Mouse (Mus musculus): ENCODE measurements around the gene Atp5j2. TPM values are rescaled to one million over a fixed set of nuclear protein-coding genes. Genes with fewer than 3 reads are reported as not detected.
A peak's percentile ranks its signal among the peaks of the same experiment; 100 is the strongest.

Gene Atp5j2
- polyA plus RNA-seq, 1 experiment from 2014 or later = 654 TPM

DNA sequence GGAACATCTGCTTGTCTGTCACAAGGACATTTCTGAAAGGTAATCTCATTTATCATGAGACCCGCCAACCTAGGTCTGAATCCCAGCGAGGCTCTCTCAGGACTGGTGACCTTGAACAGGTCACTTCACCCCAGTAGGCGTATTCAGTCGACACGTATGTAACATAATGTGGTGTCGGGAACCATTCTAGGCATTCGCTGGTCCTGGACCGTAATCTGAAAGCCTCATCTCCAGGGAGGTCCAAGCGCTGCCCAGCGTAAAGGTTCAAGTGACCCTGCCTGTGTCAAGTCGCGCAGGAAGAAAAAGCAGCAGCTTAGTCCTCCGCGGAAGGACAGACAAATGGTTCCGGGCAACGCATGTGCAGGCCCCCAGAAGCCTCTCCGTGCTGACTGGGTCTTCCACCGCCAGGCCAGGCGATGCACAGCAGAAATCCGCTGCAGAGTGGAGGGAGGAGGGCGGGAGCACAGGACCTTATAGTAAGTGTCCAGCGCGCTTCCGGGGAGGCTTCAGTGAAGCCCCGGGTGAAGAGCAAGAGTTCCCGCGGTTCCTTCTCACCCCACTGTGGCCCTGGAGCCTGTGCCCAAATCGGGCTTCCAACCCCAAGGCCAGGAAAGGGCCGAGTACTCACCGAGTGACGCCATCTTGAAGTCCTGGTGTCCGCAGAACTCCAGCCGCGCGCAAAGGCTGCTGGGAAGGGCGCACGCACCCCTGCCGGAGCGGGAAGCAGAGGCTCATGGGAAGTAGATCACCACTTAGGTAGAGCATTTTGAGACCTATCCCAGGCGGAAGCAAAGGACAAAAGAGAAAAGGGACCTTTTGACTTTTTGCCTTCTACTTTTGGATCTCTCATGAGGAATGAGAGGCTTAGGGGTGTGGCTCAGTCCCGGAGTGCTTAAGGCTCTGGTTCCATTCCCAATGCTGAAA is 725 bp downstream of the Atp5j2 start:
- H3K36me3 ChIP-seq (ENCODE audit: control insufficient read depth, insufficient read depth, low read length) = peaks cover 34% of the 10 kb centered on the region
- peak overlapping the region; percentile 74 for H3K4me2 ChIP-seq (replicated peaks; ENCODE audit: low read depth, low read length)
- WGBS = under 1% methylated on average over 41 of the region's 41 CpGs
- peak overlapping the region; percentile 57 for H3K9ac ChIP-seq (replicated peaks; ENCODE audit: low read depth, low read length)
- H3K4me3 ChIP-seq (ENCODE audit: low read depth, low read length) = peak overlapping the region; percentile 64
- H3K27me3 ChIP-seq (ENCODE audit: control insufficient read depth, insufficient read depth, low read length) = no peaks in the 10 kb centered on the region
- peak; percentile 92 for ATAC-seq (ENCODE audit: insufficient number of reproducible peaks, insufficient read depth, low FRiP score, low read depth)
- H3K27ac ChIP-seq (ENCODE audit: low read length) = peak overlapping the region; percentile 58
- H3K4me1 ChIP-seq (ENCODE audit: control insufficient read depth, insufficient read depth, low read length) = peaks cover 11% of the 10 kb centered on the region
- H3K9me3 ChIP-seq (ENCODE audit: control insufficient read depth, low read depth, low read length) = no peaks in the 10 kb centered on the region

DNA sequence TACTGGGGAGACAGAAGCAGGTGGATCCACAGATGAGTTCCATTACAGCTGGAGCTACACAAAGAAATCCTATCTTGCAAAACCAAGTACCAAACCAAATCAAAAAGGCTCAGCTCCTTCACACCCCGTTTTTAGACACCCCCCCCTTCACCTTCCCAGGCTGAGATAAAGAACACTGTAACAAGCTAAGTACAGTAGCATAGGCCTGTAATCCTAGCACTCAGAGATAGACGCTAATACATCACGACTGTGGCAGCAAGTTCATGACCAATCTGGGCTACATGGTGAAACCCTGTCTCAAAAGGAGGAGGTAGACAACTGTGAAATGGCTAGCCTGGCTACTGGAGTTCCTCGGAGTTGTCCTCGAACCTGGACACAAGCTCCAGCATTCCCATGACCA is 1.5 kb downstream of the Atp5j2 start:
- 44% methylated on average over 5 of the region's 5 CpGs for WGBS

DNA sequence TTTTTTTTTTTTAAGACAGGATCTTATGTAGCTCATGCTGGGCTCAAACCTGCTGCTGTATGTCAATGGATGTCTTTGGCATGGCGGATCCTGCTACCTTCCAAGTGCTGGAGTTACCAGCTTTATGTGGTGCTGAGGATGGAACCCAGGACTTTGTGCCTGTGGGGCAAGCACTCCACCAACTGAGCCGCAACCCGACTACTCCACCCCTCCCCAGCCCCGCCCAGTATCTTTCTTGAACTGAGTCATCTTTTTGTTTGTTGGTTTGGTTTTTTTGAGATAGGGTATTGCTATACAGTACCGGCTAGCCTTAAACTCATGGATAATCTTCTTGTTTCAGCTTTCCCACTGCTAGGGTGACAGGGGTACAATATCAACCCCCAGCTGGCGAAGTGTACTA is 2.4 kb downstream of the Atp5j2 start:
- H3K9ac ChIP-seq (replicated peaks; ENCODE audit: low read depth, low read length) = no peak overlapping the region
- peaks cover 11% of the 10 kb centered on the region for H3K4me1 ChIP-seq (ENCODE audit: control insufficient read depth, insufficient read depth, low read length)
- H3K9me3 ChIP-seq (ENCODE audit: control insufficient read depth, low read depth, low read length) = no peaks in the 10 kb centered on the region
- H3K4me2 ChIP-seq (replicated peaks; ENCODE audit: low read depth, low read length) = no peak overlapping the region
- 89% methylated on average over 6 of the region's 6 CpGs for WGBS
- H3K36me3 ChIP-seq (ENCODE audit: control insufficient read depth, insufficient read depth, low read length) = peaks cover 34% of the 10 kb centered on the region
- ATAC-seq (ENCODE audit: insufficient number of reproducible peaks, insufficient read depth, low FRiP score, low read depth) = no peak
- no peaks in the 10 kb centered on the region for H3K27me3 ChIP-seq (ENCODE audit: control insufficient read depth, insufficient read depth, low read length)
- no peak overlapping the region for H3K4me3 ChIP-seq (ENCODE audit: low read depth, low read length)
- H3K27ac ChIP-seq (ENCODE audit: low read length) = no peak overlapping the region

More for the DNA sequence above, 1.5 kb downstream of the Atp5j2 start:
- H3K4me1 ChIP-seq (ENCODE audit: control insufficient read depth, insufficient read depth, low read length) = peaks cover 11% of the 10 kb centered on the region
- H3K9ac ChIP-seq (replicated peaks; ENCODE audit: low read depth, low read length) = peak overlapping the region; percentile 57
- H3K9me3 ChIP-seq (ENCODE audit: control insufficient read depth, low read depth, low read length) = no peaks in the 10 kb centered on the region
- H3K27me3 ChIP-seq (ENCODE audit: control insufficient read depth, insufficient read depth, low read length) = no peaks in the 10 kb centered on the region
- no peak for ATAC-seq (ENCODE audit: insufficient number of reproducible peaks, insufficient read depth, low FRiP score, low read depth)
- H3K36me3 ChIP-seq (ENCODE audit: control insufficient read depth, insufficient read depth, low read length) = peaks cover 34% of the 10 kb centered on the region
- peak overlapping the region; percentile 64 for H3K4me3 ChIP-seq (ENCODE audit: low read depth, low read length)
- H3K4me2 ChIP-seq (replicated peaks; ENCODE audit: low read depth, low read length) = peak overlapping the region; percentile 74
- H3K27ac ChIP-seq (ENCODE audit: low read length) = no peak overlapping the region

DNA sequence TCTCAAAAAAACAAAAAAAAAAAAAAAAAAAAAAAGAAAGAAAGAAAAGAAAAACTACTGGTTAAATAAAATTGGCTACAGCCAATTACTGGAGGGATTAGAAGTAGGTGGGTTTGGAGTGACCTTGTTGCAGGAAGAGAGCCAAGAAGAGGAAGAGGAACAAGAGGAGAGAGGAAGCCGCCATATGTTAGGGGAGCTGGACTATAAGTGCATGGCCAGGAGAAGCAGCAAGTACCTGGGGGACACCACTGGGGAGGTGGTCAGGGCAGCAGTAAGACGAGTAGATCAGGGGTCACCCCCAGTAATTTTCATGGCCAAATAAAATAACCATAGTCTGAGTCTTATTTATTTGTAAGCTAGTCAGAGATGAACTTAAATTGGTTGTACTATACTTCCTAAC is 6.6 kb downstream of the Atp5j2 start:
- Histone ChIP-seq H3K4me1 (ENCODE audit: control insufficient read depth, insufficient read depth, low read length) (peaks cover 6% of the 10 kb centered on the region), H3K9me3 (ENCODE audit: control insufficient read depth, low read depth, low read length) (no peaks in the 10 kb centered on the region), H3K27ac (ENCODE audit: low read length) (no peak overlapping the region), H3K9ac (replicated peaks; ENCODE audit: low read depth, low read length) (no peak overlapping the region), H3K4me3 (ENCODE audit: low read depth, low read length) (no peak overlapping the region), H3K27me3 (ENCODE audit: control insufficient read depth, insufficient read depth, low read length) (no peaks in the 10 kb centered on the region), H3K4me2 (replicated peaks; ENCODE audit: low read depth, low read length) (no peak overlapping the region), H3K36me3 (ENCODE audit: control insufficient read depth, insufficient read depth, low read length) (peaks cover 72% of the 10 kb centered on the region)
- WGBS = 93% methylated on average over 2 of the region's 2 CpGs
- ATAC-seq (ENCODE audit: insufficient number of reproducible peaks, insufficient read depth, low FRiP score, low read depth) = no peak

DNA sequence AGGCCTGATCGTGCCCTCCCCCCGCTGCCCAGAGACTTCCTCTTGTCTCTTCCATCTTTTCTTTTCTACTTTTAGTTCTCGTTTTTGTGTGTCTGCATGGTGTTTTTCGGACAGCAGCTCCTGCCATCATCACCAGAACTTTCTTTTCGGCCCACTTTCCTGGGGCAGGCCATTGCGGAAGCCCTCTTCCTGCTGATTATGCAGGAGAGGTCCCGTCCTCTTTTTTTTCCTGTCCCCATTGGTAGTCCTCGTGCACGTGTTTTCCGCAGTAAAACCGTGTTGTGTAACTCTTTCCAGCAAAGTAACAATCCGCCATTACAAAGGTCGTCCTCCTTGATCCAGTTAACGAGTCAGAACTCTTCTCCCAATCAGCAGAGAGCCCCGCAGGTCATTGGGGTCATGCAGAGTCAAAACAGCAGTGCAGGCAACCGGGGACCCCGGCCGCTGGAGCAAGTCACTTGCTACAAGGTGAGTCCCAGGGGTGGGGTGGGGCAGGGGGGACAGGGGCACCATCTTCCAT is 13.3 kb downstream of the Atp5j2 start:
- Histone ChIP-seq H3K27me3 (ENCODE audit: control insufficient read depth, insufficient read depth, low read length) (no peaks in the 10 kb centered on the region), H3K4me2 (replicated peaks; ENCODE audit: low read depth, low read length) (no peak overlapping the region), H3K4me1 (ENCODE audit: control insufficient read depth, insufficient read depth, low read length) (no peaks in the 10 kb centered on the region), H3K9me3 (ENCODE audit: control insufficient read depth, low read depth, low read length) (no peaks in the 10 kb centered on the region), H3K36me3 (ENCODE audit: control insufficient read depth, insufficient read depth, low read length) (peaks cover 98% of the 10 kb centered on the region), H3K27ac (ENCODE audit: low read length) (no peak overlapping the region), H3K4me3 (ENCODE audit: low read depth, low read length) (no peak overlapping the region), H3K9ac (replicated peaks; ENCODE audit: low read depth, low read length) (no peak overlapping the region)
- ATAC-seq (ENCODE audit: insufficient number of reproducible peaks, insufficient read depth, low FRiP score, low read depth) = no peak
- WGBS = 89% methylated on average over 18 of the region's 18 CpGs

DNA sequence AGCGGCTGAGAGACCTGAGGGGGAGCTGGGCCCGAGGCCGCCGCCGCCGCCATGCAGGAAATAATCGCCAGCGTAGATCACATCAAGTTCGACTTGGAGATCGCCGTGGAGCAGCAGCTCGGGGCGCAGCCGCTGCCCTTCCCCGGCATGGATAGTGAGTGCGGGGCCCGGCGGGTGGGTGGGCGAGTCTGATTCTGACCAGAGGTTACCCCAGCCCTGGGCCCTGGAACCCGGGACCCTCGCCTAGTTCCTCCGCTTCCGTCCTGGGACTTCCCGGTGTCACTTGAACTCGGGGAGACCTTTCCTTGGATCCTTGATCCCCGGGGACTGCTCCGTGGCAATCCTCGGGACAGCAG is 24.6 kb downstream of the Atp5j2 start:
- Histone ChIP-seq H3K4me1 (ENCODE audit: control insufficient read depth, insufficient read depth, low read length) (peaks cover 11% of the 10 kb centered on the region; the same call in 1 of the 2 replicates), H3K4me2 (replicated peaks; ENCODE audit: low read depth, low read length) (peak overlapping the region; percentile 91), H3K36me3 (ENCODE audit: control insufficient read depth, insufficient read depth, low read length) (peaks cover 36% of the 10 kb centered on the region), H3K4me3 (ENCODE audit: low read depth, low read length) (peak overlapping the region; percentile 89), H3K9ac (replicated peaks; ENCODE audit: low read depth, low read length) (peak overlapping the region; percentile 93), H3K27ac (ENCODE audit: low read length) (peak overlapping the region; percentile 76), H3K27me3 (ENCODE audit: control insufficient read depth, insufficient read depth, low read length) (no peaks in the 10 kb centered on the region), H3K9me3 (ENCODE audit: control insufficient read depth, low read depth, low read length) (no peaks in the 10 kb centered on the region)
- peak; percentile 44 for ATAC-seq (ENCODE audit: insufficient number of reproducible peaks, insufficient read depth, low FRiP score, low read depth)
- WGBS = under 1% methylated on average over 28 of the region's 28 CpGs

DNA sequence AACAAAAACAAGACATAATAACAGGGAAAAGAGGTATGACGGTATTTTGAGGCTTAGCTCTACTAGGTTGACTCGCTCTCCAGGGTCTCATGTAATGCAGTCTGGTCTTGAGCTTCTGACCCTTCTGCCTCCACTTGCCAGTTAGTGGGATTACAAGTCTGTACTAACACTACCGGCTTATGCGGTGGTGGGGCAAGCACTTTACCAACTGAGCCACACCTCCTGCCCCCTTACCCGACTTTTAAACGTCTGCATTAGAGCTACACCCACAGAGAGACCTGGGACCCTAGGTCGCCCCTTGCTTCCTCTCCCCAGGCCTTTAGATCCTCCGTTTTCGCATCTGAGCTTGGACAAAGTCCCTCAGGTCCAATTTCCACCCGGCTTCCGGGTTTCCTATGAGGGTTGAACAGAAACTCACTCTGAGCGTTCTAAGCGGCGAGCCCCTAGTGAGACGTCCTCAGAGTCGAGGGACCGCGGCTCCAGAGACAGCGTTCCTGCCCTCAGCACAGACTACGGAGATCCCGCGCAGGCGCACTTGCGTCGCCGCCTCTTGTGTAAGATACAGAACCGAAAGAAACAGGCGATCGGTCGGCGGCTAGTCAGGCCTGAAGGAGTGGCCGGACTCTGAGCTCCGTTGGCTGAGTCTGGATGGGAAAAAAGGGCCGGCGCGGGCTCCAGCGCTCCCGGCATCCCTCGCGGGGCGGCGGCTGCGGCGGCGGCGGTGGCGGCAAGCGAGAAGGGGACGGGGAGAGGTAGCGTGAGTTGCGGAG is 25.1 kb downstream of the Atp5j2 start, which contains the start of the genes Ptcd1 and Cpsf4:
Gene Ptcd1, minus strand, starts transcription at position 573 of the 770 bp plus-strand sequence.
Gene Cpsf4, plus strand, starts transcription at position 678 of the 770 bp plus-strand sequence.
- peak; percentile 96 for ATAC-seq (ENCODE audit: insufficient number of reproducible peaks, insufficient read depth, low FRiP score, low read depth)
- under 1% methylated on average over 51 of the region's 51 CpGs for WGBS
- Histone ChIP-seq H3K9me3 (ENCODE audit: control insufficient read depth, low read depth, low read length) (no peaks in the 10 kb centered on the region), H3K4me3 (ENCODE audit: low read depth, low read length) (peak within 1 kb of the TSS; percentile 89), H3K4me2 (replicated peaks; ENCODE audit: low read depth, low read length) (peak within 1 kb of the TSS; percentile 91), H3K27ac (ENCODE audit: low read length) (peak within 1 kb of the TSS; percentile 84), H3K36me3 (ENCODE audit: control insufficient read depth, insufficient read depth, low read length) (peaks cover 32% of the 10 kb centered on the region), H3K9ac (replicated peaks; ENCODE audit: low read depth, low read length) (peak within 1 kb of the TSS; percentile 93), H3K27me3 (ENCODE audit: control insufficient read depth, insufficient read depth, low read length) (no peaks in the 10 kb centered on the region), H3K4me1 (ENCODE audit: control insufficient read depth, insufficient read depth, low read length) (peaks cover 11% of the 10 kb centered on the region; the same call in 1 of the 2 replicates)

DNA sequence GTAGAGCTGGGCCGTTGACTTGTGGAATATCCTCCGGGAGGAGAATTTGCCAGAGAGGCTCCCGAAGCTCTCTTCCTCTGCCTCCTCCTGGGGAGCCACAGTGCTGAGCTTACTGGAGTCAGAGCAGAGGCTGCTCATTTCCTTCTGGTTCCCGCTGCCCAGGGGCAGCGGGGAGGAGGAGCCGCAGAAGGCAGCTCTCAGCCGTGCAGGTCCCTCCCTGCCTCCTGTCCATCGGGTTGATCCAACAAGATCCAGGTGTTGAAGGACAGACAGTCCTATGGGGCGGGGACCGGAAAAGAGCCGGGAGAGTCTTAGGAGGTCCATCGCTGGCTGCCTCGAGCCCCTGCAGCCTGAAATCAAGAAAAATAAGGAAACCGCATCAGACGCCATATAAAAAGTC is 26.7 kb downstream of the Atp5j2 start:
- H3K9me3 ChIP-seq (ENCODE audit: control insufficient read depth, low read depth, low read length) = no peaks in the 10 kb centered on the region
- WGBS = 82% methylated on average over 15 of the region's 15 CpGs
- ATAC-seq (ENCODE audit: insufficient number of reproducible peaks, insufficient read depth, low FRiP score, low read depth) = no peak
- H3K27ac ChIP-seq (ENCODE audit: low read length) = no peak overlapping the region
- H3K4me2 ChIP-seq (replicated peaks; ENCODE audit: low read depth, low read length) = no peak overlapping the region
- H3K27me3 ChIP-seq (ENCODE audit: control insufficient read depth, insufficient read depth, low read length) = no peaks in the 10 kb centered on the region
- H3K9ac ChIP-seq (replicated peaks; ENCODE audit: low read depth, low read length) = no peak overlapping the region
- peaks cover 11% of the 10 kb centered on the region; the same call in 1 of the 2 replicates for H3K4me1 ChIP-seq (ENCODE audit: control insufficient read depth, insufficient read depth, low read length)
- H3K36me3 ChIP-seq (ENCODE audit: control insufficient read depth, insufficient read depth, low read length) = peaks cover 19% of the 10 kb centered on the region; the same call in 1 of the 2 replicates
- H3K4me3 ChIP-seq (ENCODE audit: low read depth, low read length) = no peak overlapping the region

Measured in stomach, embryonic 14.5 days (tissue).